Mouse (Mus musculus) hindbrain, embryonic 12.5 days (tissue): ENCODE measurements around the gene Cabp7. TPM values are rescaled to one million over a fixed set of nuclear protein-coding genes. Genes with fewer than 3 reads are reported as not detected.

Experiments used
- ATAC-seq: fragments of 200-750 bp; cut with Nextera tagmentation; 2 replicates; pipeline ENCODE4 v1.8.0; 2017; ENCODE audit warnings: moderate TSS enrichment; ENCODE audit not compliant: low FRiP score
- H3K27ac ChIP-seq: fragments of 300-500 bp; sonication (generic); 2 replicates; pipeline ENCODE4 v1.5.1; 2016; ENCODE audit warnings: mild to moderate bottlenecking
- H3K27me3 ChIP-seq: fragments of 300-500 bp; sonication (generic); 2 replicates; pipeline ENCODE4 v1.6.1; 2016; ENCODE audit warnings: mild to moderate bottlenecking
- H3K36me3 ChIP-seq: fragments of 300-500 bp; sonication (generic); 2 replicates; pipeline ENCODE4 v1.6.1; 2016; ENCODE audit warnings: mild to moderate bottlenecking
- H3K4me1 ChIP-seq: fragments of 300-500 bp; sonication (generic); 2 replicates; pipeline ENCODE4 v1.6.1; 2016
- H3K4me2 ChIP-seq: fragments of 300-500 bp; sonication (generic); replicated peaks from 2 replicates; pipeline ENCODE4 v1.6.1; 2016; ENCODE audit warnings: mild to moderate bottlenecking
- H3K4me3 ChIP-seq: fragments of 300-500 bp; sonication (generic); 2 replicates; pipeline ENCODE4 v1.5.1; 2016; ENCODE audit warnings: mild to moderate bottlenecking
- H3K9ac ChIP-seq: fragments of 300-500 bp; sonication (generic); 2 replicates; pipeline ENCODE4 v1.6.1; 2016; ENCODE audit warnings: mild to moderate bottlenecking, moderate library complexity
- H3K9me3 ChIP-seq: fragments of 300-500 bp; sonication (generic); replicated peaks from 2 replicates; pipeline ENCODE4 v1.6.1; 2016; ENCODE audit warnings: mild to moderate bottlenecking
- WGBS: fragments of 180-500 bp; shearing (Covaris S2); methylation state at CpG from one replicate; pipeline ENCODE4 v1.1.7; 2016; 5-methylcytosine and 5-hydroxymethylcytosine counted together
- polyA plus RNA-seq: library from polyadenylated mRNA; unstranded; fragments of >200 nt; fragmentation: Nextera tagmentation; extraction: Ambion mirVana; gene quantifications from 2 replicates; pipeline ENCODE4 v1.2.1, GENCODE M21; 2016

The Cabp7 gene
- 1.7 and 2.1 TPM in 2 replicates for polyA plus RNA-seq

- peak within 1 kb of the TSS; percentile 99 for H3K4me2 ChIP-seq
- H3K4me3 ChIP-seq: peak within 1 kb of the TSS; percentile 67
- ATAC-seq: no peak; the same call in 1 of the 2 replicates
- H3K4me1 ChIP-seq: peaks cover 31% of the 10 kb centered on the region
- WGBS: 2% methylated on average over 35 of the region's 73 CpGs
- 0 out of 2 replicates have a peak within 1 kb of the TSS, but pooled peaks have one; percentile 35 for H3K27ac ChIP-seq
- no peaks in the 10 kb centered on the region for H3K36me3 ChIP-seq
- H3K27me3 ChIP-seq: peaks cover 83% of the 10 kb centered on the region
- no peaks in the 10 kb centered on the region for H3K9me3 ChIP-seq
- H3K9ac ChIP-seq: peak within 1 kb of the TSS; percentile 72
These were observed at the start of gene Cabp7 for GRCm38 (mm10) chr11:4746733-4747132. Gene Cabp7 (minus strand): TSS chr11:4746778.

- Histone ChIP-seq H3K4me2 (no peak overlapping the region), H3K27me3 (no peaks in the 10 kb centered on the region), H3K9ac (no peak overlapping the region), H3K36me3 (peaks cover 30% of the 10 kb centered on the region), H3K9me3 (no peaks in the 10 kb centered on the region), H3K4me3 (no peak overlapping the region), H3K4me1 (peaks cover 14% of the 10 kb centered on the region), H3K27ac (no peak overlapping the region)
- WGBS: 32% methylated on average over 3 of the region's 3 CpGs
- no peak for ATAC-seq
These were observed 46.4 kb upstream of the Cabp7 start for GRCm38 (mm10) chr11:4793006-4793405.

DNA sequence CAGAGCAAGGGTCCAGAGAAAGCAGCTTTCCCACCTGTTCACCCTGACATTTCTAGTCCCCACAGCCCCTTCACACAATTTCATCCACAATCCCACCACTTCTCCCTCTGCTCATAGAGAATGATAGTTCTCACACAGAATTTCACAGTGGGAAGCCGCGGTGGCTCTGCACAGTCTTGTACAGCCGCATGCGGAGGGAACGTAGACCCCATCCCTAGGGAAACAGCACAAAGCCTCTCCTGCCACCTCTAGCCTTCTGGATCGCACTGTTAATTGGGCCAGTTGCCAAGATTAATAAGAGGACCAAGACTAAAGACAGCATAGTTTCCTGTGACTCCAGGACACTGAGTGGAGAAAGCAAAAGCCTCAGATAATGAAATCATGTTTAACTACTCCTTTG, 45.0 kb upstream of the Cabp7 start:
- no peaks in the 10 kb centered on the region for H3K27me3 ChIP-seq
- no peak overlapping the region for H3K4me3 ChIP-seq
- ATAC-seq: no peak
- 41% methylated on average over 6 of the region's 6 CpGs for WGBS
- no peak overlapping the region for H3K9ac ChIP-seq
- H3K4me2 ChIP-seq: no peak overlapping the region
- peaks cover 37% of the 10 kb centered on the region for H3K36me3 ChIP-seq
- peaks cover 14% of the 10 kb centered on the region for H3K4me1 ChIP-seq
- no peak overlapping the region for H3K27ac ChIP-seq
- H3K9me3 ChIP-seq: no peaks in the 10 kb centered on the region

- Histone ChIP-seq H3K4me2 (no peak overlapping the region), H3K27ac (no peak overlapping the region), H3K9me3 (no peaks in the 10 kb centered on the region), H3K4me3 (no peak overlapping the region), H3K4me1 (peaks cover 14% of the 10 kb centered on the region), H3K36me3 (peaks cover 51% of the 10 kb centered on the region), H3K9ac (no peak overlapping the region), H3K27me3 (no peaks in the 10 kb centered on the region)
- ATAC-seq: no peak
- 98% methylated on average over 5 of the region's 5 CpGs for WGBS
These were observed 43.1 kb upstream of the Cabp7 start for GRCm38 (mm10) chr11:4789691-4790090.

DNA sequence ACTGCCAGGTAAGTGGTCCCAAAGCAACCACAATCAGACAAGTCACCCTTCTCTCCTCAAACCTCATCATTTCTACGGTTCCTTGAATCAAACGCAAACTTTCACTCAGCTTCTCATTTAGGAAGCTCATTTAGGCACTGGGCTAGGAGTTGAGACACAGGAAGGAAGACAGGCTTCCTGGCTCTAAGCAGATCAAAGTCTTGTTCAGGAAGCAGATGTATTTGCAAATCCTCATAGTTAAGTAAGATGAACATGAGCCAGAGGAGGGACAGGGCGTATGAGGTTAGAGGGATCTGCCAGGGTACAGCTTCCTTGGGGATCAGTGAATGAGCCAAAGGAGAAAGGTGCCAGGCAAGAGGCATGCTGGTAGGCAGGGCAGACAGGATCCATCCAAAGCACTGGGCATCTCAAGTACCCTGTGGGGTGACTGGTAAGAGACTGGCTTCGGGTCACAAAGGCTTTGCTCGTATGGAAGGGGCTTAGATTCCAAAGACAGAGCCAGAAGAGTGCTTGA, 38.1 kb upstream of the Cabp7 start:
- peaks cover 73% of the 10 kb centered on the region for H3K36me3 ChIP-seq
- no peak overlapping the region for H3K4me3 ChIP-seq
- H3K9ac ChIP-seq: no peak overlapping the region
- no peaks in the 10 kb centered on the region for H3K9me3 ChIP-seq
- no peak overlapping the region for H3K27ac ChIP-seq
- WGBS: 86% methylated on average over 5 of the region's 5 CpGs
- no peak for ATAC-seq
- H3K4me1 ChIP-seq: no peaks in the 10 kb centered on the region
- no peak overlapping the region for H3K4me2 ChIP-seq
- no peaks in the 10 kb centered on the region for H3K27me3 ChIP-seq

- Histone ChIP-seq H3K9me3 (no peaks in the 10 kb centered on the region), H3K4me2 (no peak overlapping the region), H3K36me3 (peaks cover 78% of the 10 kb centered on the region), H3K27me3 (no peaks in the 10 kb centered on the region), H3K4me3 (no peak overlapping the region), H3K9ac (no peak overlapping the region), H3K4me1 (no peaks in the 10 kb centered on the region), H3K27ac (no peak overlapping the region)
- ATAC-seq: no peak
- 89% methylated on average over 3 of the region's 3 CpGs for WGBS
These were observed 36.5 kb upstream of the Cabp7 start for GRCm38 (mm10) chr11:4783116-4783515.

- no peak overlapping the region for H3K4me2 ChIP-seq
- H3K27ac ChIP-seq: no peak overlapping the region
- H3K27me3 ChIP-seq: no peaks in the 10 kb centered on the region
- no peak for ATAC-seq
- H3K4me1 ChIP-seq: no peaks in the 10 kb centered on the region
- H3K9me3 ChIP-seq: no peaks in the 10 kb centered on the region
- peaks cover 79% of the 10 kb centered on the region for H3K36me3 ChIP-seq
- WGBS: 79% methylated on average over 3 of the region's 3 CpGs
- no peak overlapping the region for H3K4me3 ChIP-seq
- no peak overlapping the region for H3K9ac ChIP-seq
These were observed 34.3 kb upstream of the Cabp7 start for GRCm38 (mm10) chr11:4780927-4781326.

DNA sequence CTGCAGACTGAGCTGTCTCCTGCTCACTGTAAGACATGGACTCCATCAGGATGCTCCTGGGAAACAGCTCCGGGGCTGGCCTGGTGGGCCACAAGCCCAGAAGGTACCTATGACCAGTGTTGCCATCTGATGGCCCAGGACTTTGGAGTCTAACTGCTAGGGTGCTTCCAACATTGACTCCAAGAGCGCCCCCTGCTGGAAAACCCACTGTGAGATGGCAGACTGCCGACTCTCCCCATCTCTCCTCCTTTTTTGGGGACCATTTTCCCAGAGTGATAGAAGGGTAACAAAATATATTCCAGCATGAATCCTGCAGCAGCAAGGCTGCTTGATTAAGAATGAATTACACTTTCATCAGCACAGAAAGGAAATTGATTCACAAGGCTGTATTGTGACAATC, 26.3 kb upstream of the Cabp7 start:
- WGBS: 33% methylated on average over 3 of the region's 3 CpGs
- no peak for ATAC-seq
- peaks cover 8% of the 10 kb centered on the region for H3K4me1 ChIP-seq
- no peak overlapping the region for H3K4me2 ChIP-seq
- H3K4me3 ChIP-seq: no peak overlapping the region
- H3K27ac ChIP-seq: 0 out of 2 replicates have a peak overlapping the region, but pooled peaks have one; percentile 37
- no peaks in the 10 kb centered on the region for H3K27me3 ChIP-seq
- no peak overlapping the region for H3K9ac ChIP-seq
- H3K36me3 ChIP-seq: peaks cover 39% of the 10 kb centered on the region
- H3K9me3 ChIP-seq: no peaks in the 10 kb centered on the region

DNA sequence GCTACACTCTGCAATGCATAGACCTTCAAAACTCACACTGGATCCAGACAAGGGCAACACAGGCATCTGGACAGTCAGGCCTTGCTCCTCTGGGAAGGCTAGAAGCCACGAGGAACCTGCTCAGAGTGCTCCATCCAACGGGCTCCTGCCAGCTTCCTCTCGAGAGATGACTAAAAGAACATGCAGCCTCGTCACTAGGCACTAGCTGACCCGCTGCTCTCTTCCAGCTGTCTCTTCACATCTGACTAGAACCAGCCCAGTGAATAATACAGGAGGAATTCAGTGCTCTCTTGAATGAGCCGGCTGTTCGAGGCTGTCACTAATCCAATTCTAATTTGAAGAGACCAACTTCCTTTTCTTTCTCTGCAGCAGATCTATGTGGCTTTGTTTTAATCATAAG, 25.2 kb upstream of the Cabp7 start:
- Histone ChIP-seq H3K27ac (no peak overlapping the region), H3K4me1 (peaks cover 8% of the 10 kb centered on the region), H3K9me3 (no peaks in the 10 kb centered on the region), H3K36me3 (peaks cover 40% of the 10 kb centered on the region), H3K27me3 (no peaks in the 10 kb centered on the region), H3K4me2 (no peak overlapping the region), H3K4me3 (no peak overlapping the region), H3K9ac (no peak overlapping the region)
- 70% methylated on average over 7 of the region's 7 CpGs for WGBS
- no peak for ATAC-seq

GRCm38 (mm10) chr11:4769881-4770280, 23.3 kb upstream of the Cabp7 start:
- H3K4me2 ChIP-seq: no peak overlapping the region
- no peak overlapping the region for H3K9ac ChIP-seq
- no peak overlapping the region for H3K27ac ChIP-seq
- no peaks in the 10 kb centered on the region for H3K27me3 ChIP-seq
- H3K4me1 ChIP-seq: peaks cover 8% of the 10 kb centered on the region
- 97% methylated on average over 6 of the region's 6 CpGs for WGBS
- no peak overlapping the region for H3K4me3 ChIP-seq
- H3K9me3 ChIP-seq: no peaks in the 10 kb centered on the region
- H3K36me3 ChIP-seq: peaks cover 34% of the 10 kb centered on the region
- no peak for ATAC-seq

DNA sequence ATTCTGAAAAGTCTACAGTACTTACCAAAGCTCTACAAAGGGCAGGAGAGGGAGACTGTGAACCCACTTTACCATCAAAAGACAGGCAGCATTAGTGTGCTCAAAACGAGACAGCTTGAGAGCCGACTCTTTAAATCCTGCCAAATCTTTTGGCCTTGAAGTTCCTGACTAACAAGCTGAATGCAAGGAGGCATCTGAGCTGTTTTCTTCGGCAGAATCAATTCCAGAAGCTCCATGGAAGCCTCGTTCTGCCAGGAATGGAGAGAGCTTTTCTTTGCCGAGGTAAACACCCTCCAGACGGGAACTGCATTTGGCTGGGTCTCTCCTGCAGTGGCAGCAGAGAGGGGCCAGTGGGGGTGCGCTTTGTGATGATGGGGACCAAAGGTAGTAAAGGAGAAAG, 22.7 kb upstream of the Cabp7 start:
- Histone ChIP-seq H3K9me3 (no peaks in the 10 kb centered on the region), H3K9ac (no peak overlapping the region), H3K36me3 (peaks cover 35% of the 10 kb centered on the region), H3K4me3 (no peak overlapping the region), H3K27ac (no peak overlapping the region), H3K4me1 (peaks cover 8% of the 10 kb centered on the region), H3K27me3 (no peaks in the 10 kb centered on the region), H3K4me2 (no peak overlapping the region)
- WGBS: 86% methylated on average over 7 of the region's 7 CpGs
- ATAC-seq: no peak

- H3K27me3 ChIP-seq: peaks cover under 1% of the 10 kb centered on the region; the same call in 1 of the 2 replicates
- no peak overlapping the region for H3K4me3 ChIP-seq
- no peak overlapping the region for H3K4me2 ChIP-seq
- no peak overlapping the region for H3K27ac ChIP-seq
- H3K36me3 ChIP-seq: peaks cover 35% of the 10 kb centered on the region
- WGBS: 91% methylated on average over 4 of the region's 4 CpGs
- ATAC-seq: no peak
- no peak overlapping the region for H3K9ac ChIP-seq
- H3K4me1 ChIP-seq: peaks cover 7% of the 10 kb centered on the region
- no peaks in the 10 kb centered on the region for H3K9me3 ChIP-seq
These were observed 21.8 kb upstream of the Cabp7 start for GRCm38 (mm10) chr11:4768399-4768798.

- Histone ChIP-seq H3K4me2 (no peak overlapping the region), H3K36me3 (peaks cover 12% of the 10 kb centered on the region; the same call in 1 of the 2 replicates), H3K9me3 (no peaks in the 10 kb centered on the region), H3K9ac (no peak overlapping the region), H3K27ac (no peak overlapping the region), H3K4me3 (no peak overlapping the region), H3K27me3 (peaks cover 17% of the 10 kb centered on the region), H3K4me1 (peaks cover 33% of the 10 kb centered on the region)
- no peak for ATAC-seq
- 60% methylated on average over 5 of the region's 5 CpGs for WGBS
These were observed 17.9 kb upstream of the Cabp7 start for GRCm38 (mm10) chr11:4764476-4764875.
